Mouse (Mus musculus): Measurements from ENCODE around the gene Slc5a8. TPM values are rescaled to one million over a fixed set of nuclear protein-coding genes. Genes with fewer than 3 reads are reported as not detected.

Gene Slc5a8
- total RNA-seq (2021), result not detected
- long read RNA-seq, experiment 1, result 0 reads
- long read RNA-seq, experiment 2, result 0 reads

DNA sequence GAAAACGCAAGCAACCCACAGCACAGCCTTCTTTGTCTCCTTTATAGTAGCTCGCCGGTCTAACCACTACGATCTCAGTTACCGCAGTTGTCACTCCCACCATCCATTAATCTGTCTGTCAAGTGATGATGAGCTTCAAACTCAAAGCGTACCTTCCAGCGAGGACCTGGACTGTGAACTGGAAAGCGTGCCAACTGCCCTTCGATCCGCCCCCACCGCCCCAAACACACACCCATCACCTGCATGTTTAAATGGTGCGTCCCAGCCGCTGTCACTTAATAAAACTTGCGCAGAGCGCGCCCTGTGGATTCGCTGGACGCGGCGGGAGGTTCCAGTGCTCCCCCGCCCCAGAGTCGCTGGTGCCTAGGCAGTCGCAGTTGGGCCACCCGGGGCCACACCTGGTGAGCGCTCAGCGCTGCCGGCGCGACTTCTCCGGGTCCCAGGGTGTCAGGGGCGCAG, at the start of gene Slc5a8:
Gene Slc5a8, plus strand, starts transcription at position 361 of the 459 bp plus-strand sequence.
- DNase-seq, result no peak

DNA sequence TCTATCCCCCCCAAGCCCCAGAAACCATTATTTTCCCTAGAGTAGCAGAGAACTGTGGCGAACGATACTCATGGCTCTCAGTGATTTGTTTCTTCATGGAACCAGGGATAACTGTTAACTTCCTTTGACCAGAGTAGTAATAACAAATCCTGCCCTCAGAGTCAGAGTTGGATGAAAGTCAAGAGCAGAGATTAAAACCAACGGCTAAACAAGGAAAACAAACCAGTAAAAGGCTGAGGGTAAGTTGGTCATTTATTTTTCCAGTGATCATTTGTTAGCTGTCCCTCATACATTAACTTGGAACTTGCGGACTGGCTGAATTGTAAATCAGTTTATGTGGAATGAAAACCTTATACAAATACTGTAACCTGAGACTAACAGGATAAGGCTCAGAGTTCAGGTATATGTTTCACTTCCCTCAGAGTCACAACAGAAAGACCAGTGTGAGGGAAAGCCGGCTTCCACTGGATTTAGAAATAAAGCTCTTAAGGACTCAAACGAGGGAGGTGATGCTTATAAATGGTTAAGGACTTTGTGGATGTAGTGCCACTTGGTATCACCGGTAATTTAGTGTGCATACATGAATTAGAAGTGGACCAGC, 36.8 kb upstream of the Slc5a8 start:
- DNase-seq, result no peak

DNA sequence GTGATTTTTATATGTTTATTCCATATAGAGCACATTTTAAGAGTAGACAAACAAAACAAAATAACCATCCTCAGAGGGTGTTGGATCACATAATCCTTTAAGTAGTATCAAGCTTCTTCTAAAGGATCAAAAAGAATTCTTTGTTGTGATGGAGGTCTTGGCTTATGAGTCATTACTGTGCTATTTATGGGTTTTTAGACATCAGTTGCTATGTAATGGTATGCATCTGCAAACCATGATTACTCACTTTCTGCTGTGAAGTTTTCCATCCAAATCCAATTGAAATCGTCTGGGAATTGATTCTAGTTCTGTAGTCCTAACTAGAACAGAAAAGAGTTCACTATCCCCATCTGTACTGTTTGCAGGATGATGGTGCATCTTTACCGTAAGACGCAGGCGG, 35.8 kb upstream of the Slc5a8 start:
- DNase-seq, result no peak

DNA sequence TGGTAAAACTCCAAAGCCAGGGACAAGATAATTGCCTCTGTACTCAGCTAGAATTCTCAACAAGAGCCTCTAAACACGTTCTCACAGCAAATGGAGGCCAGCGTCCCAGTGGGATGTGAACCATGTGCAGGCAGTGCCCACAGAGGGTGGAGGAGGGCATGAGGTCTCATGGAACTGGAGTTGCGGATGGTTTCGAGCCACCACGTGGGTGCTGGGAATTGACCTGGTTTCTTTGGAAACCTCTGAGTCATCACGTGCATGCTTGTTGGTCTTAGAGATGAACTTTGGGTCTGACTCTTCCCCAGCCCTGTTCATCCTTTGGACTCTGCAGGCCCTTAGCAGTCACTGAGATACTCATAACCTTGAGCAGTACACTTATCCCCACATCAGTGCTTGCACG, 32.5 kb upstream of the Slc5a8 start:
- DNase-seq, result no peak

DNA sequence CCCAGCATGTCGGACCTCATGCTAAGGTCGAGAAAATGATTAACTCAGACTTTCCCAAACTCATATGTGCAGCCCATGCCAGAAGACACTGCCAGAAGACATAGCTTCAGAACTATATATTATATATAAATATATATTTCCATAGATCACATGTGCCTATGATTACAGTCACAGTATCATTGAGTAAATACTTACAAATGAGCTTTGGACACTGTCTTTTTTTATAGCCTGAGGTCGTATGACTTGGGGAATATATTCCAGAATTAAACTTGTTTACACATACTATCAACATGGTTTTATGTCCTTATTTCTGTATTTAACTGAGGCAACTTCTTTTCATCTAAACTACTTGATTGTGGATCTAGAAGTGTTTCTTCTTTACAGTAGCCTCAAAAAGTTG, 24.9 kb upstream of the Slc5a8 start:
- DNase-seq, result no peak

DNA sequence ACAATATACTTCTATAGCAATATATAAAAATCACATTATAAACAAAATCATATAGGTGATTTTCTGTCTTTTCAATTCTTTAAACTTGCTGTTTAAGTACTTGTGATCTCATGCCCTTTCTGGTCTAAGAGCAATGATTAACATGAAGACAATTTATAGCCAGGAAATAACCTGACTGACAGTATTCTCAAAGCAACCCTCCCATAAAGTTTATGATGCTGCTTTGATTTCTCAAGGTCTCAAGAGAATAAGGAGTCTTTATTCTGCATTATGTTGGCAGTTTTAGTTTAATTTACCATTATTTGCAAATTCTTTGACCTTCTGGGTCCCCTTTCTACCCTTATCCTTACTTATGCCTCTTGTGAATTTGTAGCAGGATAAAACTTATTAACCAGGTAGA, 24.4 kb upstream of the Slc5a8 start:
- DNase-seq, result no peak

DNA sequence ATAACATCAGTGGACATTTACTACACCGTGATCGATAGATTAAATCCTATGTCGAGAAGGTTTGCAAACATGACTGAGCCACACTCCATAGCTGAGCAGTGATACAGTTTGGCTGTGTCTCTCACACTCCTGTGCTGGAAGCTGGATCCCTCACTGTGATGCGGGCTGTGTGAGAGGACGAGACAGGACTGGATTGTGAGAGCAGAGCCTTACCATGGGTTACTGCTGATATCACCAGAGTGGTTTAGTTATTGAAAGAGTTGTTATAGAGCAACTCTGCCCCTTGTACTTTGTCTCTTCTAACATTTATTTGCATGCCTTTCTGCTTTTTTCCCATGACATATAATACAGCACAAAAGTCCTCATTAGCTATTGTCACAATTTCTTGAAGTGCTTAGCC, 23.5 kb upstream of the Slc5a8 start:
- no peak for DNase-seq

DNA sequence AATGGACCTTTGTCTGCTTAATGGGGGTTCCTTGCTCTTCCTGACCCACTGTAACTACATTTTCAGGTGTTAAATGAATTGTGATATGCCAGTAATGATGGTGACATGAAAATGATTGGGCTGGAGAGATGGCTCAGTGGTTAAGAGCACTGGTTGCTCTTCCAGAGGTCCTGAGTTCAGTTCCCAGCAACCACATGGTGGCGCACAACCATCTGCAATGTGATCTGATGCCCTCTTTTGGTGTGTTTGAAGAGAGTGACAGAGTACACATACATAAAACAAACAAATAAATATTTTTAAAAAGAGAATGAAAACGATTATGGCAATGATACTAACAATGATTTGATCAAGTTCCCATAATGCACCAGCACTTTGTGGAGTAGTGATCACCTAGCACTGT, 19.8 kb upstream of the Slc5a8 start:
- DNase-seq, result no peak

DNA sequence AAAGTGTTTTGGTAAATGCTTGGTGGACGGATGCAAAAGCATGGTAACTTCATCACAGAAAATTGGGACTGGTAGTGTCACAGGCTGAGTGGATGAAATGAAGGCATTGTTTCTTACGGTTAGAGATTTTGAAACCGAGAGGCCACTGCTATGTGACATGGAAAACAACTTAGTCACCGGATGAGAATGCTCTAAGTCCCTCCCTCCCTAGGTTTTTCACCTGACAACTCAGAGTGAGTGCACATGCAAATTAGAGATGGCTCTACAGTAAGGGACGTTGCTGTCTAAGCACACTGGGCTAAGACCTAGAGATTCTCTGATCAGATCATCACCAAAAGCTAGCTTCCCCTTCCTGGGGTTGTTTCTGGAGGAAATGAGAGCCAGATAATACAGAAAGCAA, 10.9 kb upstream of the Slc5a8 start:
- DNase-seq, result no peak

DNA sequence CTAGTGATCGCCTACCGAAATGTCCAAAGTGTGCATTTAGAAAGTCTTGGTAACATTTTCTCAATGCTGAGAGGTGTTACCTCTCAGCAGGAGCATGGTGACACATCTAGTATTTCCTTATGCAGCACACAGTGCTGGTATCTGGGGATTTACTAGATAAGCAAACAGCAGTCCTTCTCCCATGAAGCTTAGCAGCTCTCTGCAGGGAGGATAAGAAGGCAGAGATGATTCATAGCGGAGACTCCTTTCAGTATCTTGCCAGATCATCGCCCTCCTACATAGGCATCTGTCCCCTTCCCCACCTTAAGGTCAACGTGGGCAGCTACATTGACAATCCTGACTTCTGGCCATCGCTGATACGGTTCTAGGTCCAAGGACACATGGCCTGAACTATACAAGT, 8.4 kb upstream of the Slc5a8 start:
- DNase-seq, result no peak

DNA sequence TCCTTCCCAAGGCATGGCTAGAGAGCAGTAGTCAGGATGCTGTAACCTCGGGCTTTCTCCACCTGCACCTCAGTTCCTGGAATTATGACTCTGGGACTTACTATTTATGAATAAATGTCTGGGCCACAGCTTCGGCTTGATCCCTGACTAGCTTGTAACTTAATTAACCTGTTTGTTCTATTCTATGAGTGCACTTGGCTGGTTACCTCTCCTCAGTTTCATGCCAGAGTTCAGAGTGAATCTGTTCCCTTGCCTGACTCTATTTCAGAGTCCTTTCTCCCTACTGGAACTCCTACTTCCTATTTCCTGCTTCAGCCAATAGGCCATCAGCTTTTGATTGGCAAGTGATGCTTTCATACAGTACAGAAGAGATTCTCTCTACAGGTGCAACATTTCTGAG, 2.1 kb upstream of the Slc5a8 start:
- no peak for DNase-seq

DNA sequence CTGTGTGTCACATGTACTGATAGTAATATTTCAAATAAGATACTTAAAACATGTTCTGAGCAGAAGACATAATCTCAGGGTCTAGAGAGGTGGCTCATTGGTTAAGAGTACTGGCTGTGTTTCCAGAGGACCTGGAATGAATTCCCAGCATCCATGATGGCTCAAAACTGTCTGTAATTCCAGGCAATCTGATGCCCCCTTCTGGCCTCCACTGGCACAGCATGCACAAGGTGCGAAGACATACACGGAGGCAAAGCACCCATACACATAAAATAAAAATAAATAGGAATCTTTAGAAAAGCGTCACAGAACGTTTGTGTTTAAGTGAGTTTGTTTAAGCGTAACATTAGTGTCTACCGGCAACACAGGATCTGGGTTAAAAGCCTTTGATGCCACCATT, 956 bp upstream of the Slc5a8 start:
- no peak for DNase-seq

DNA sequence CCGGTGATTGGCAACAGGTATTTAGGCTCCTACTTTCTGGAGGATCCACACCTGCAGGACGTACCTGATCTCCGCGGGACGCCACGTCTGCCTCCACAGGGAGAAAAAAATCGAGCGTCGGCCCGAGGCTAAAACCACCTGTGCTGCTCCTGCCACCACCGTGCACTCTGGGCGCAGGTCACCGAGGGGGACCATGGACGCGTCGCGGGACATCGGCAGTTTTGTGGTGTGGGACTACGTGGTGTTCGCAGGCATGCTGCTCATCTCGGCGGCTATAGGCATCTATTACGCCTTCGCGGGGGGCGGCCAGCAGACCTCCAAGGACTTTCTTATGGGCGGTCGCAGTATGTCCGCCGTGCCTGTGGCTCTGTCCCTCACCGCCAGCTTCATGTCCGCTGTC, 322 bp downstream of the Slc5a8 start:
- no peak for DNase-seq

DNA sequence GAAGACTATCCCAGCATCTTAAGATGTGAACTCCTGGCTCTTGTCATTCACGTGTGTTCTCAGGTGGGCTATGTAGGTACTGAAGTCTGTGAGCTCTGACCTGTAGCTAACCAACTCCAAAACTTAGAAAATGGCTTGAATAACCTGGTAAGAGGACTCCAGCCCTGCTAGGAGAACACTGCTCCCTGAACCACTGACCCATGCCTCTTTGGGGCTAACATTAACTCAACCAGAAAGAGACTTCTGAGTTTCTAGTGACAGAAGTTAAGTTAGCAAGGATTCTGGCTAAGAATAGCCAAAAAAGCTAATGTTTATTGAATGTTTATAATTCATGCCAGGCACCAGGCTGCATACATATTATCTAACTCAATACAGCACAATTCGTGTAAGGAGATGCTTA, 2.6 kb downstream of the Slc5a8 start:
- no peak for DNase-seq

DNA sequence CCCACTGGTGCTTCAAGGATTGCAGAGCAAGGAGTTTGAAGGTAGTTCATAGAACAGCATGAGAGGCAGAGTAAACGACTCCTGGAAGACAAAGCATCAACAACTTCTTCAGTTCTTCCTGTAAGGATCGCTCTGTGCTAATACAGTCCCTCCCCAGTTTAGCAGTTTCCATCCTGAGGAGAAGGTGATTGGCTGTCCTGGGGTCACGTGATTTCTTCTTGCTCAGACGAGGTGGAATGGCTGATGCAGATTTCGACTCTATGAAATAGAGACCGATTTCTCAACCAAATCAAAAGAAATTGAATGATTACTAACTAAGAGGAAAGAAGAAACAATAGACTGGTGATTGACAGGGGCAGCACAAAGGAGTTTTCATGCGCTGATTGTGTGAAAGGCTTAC, 5.6 kb downstream of the Slc5a8 start:
- no peak for DNase-seq

DNA sequence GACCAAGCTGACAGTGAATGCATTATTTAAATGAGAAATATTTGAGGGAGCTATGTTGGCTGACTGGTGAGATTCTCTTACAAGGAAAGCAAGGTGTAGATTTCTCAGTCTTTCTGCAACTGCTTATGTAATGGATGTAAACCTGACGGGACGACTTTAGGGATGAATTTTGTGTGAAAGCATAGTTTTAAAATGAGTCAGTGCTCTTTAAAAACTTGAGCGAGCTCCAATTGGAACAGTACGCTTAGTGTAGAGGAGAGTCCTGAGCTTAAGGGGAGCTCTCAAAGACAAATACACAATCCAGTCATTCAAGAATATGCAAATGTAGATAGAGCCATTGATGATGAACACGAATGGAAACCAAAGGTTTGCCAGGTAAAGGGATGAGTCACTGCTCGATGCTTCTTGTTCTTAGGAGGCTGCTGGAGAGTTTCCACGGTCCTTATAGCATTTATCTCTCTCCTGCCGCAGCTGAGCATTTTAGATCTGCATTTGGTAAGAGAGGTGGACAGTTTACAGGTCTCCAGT, 6.8 kb downstream of the Slc5a8 start:
- no peak for DNase-seq

DNA sequence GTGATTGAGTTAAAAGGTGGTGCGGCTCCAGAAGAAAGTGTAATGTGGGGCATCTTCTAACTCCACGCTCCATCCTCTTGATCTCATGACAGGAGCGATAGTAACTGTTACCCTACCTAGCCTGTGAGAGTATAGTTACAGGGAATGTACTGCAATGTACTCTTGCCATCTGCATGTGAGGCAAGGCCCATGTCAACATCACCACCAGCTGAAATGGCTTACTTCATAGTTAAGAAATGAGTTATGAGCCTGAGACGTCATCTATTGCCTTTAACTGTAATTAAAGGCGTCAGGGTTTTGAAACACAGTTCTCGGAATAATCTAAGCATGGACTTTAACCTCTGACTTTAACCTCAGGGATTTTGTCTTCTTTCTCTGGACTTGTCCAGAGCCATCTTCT, 11.2 kb downstream of the Slc5a8 start:
- DNase-seq, result no peak

DNA sequence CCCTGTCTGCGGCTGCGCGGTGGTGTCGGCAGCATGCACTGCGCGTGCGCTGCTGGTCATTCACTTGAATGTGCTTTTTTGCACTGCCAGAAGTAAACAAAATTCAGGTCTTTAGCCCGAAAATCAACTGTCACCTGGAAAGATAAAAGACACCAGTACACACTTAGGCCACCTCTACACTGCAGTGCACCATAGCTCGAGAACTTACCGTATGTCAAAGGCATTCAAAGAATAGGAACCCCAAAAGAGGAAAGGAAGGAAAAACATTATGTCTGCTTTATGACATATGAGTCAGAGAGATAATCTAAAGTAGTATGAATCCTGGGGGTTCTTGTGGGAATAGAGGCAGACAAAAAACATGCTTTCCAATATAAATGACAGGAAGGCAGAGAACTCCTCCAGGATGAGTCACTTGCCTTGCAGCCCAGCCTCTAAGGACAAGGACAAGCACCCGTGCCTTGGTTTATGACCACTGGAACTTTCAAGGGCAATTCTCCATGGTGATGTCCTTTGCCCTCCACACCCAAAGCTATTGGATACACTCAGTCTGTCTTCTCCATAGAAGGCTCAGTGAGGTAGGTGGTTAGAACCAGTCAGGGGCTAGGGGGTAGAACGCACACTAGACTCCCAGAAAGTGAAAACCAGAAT, 64.0 kb downstream of the Slc5a8 start:
- no peak for DNase-seq

DNA sequence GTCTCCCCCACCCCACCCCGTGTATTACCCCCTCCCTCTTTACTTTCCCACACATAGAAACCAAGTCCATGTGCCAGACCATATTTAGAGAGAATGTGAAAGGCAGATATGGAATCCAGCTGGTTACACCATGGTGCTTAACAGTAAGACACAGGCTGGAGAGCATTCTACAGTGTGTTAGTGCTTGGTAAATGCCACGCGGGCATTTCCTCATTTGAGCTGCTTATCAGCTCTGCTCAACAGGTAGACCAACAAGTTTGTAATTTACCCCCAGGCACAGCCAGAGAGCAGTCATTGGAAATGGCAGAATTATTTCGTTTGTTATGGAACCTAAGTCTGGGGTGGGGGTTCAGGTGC, 64.5 kb downstream of the Slc5a8 start:
- DNase-seq, result no peak

DNA sequence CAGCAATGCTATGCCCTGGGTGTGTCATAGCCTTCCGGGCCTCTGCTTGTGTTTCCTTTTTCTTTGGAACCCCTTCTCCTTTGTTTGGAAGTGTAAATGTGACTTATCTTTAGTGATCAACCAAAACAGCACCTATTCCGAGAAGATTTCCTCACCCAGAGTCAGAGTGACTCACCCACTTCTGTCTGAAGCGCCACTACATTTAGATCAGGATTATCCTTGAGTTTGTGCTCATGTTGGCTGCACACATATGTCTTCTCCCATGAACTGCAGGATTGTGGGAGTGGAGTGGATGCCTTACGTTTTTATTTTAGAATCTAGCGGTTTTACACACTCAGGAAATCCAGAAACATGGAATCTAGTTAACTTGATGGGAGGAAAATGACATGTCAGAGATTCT, 75.0 kb downstream of the Slc5a8 start:
- no peak for DNase-seq

DNA sequence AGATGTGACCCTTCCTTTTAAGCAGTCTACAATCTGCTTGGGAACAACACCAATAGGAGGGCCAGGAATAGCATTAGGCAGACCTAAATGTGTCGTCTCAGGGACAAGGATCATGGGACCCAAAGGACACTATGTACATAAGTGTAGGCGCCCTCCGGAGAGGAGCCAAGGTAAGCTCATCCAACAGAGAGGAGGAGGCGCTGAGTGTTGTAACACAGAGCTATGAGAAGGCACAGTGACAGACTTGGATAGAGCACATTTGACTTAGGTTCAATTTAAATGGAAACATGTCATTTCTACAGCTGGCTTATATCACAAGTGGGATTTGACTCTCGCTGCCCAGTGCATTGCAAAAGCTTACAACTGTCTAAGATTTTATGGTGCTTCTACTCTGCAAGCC, 82.8 kb downstream of the Slc5a8 start:
- DNase-seq, result no peak

DNA sequence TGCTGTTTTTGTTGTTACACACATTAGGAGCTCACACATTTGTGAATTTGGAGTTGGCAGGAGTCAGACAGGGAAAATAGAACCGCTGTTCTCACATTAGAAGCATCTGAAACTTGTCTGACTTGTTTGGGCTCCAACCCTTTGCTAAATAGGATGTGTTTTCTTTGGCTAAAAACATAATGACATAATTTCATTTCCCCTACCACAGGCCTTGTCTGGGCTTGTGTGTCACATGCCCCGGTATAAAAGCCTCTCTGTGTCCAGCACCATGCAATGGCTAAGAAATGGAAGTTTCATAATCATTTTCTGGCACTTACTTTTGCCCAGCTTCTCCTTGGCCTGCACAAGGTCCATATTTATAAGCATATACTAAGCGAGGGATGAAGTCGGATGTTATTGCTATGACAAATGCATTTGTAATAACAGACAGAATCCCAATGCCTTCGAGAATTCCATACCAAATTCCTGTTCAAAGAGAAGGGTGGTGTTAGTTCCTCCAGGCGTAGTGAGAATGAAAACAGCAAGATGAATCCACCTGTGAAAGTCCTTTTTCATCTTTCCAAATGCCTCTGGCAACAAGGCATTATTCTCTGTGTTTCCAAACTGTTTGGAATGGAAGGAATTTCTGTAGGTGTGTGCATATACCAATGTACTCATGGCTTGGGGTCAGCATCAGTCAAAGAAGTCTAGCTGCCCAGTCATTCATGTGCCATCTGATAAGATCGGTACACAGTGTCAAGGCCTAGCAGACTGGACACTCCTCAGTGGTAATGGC, 85.3 kb downstream of the Slc5a8 start:
- DNase-seq, result no peak

DNA sequence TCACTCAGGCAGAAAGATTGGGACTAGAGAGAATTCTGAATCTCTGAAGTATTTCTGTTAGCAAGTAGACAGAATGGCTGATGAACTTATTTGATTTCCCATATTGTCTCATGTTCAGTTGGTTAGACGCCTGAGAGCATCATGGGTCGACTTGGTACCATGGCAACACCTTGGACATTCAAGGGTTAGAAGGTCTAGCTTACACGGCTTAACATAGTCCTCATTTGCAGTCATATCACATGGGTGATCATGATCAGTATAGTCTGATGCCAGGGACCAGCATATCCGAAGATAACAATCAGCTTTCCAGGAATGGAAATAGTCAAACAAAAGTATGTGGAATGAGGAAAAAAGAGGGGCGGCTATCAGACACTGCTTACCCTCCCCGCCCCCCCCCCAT, 93.1 kb downstream of the Slc5a8 start:
- no peak for DNase-seq
